Mouse (Mus musculus) lung, embryonic 16.5 days (tissue): Measurements from ENCODE around the gene Map1s. TPM values are rescaled to one million over a fixed set of nuclear protein-coding genes. Genes with fewer than 3 reads are reported as not detected.

Source experiments
- ATAC-seq: fragments of 200-750 bp; cut with Nextera tagmentation; 2 replicates; pipeline ENCODE4 v1.8.0; 2017; ENCODE audit warnings: low read depth, mild to moderate bottlenecking, moderate library complexity
- H3K27ac ChIP-seq: fragments of 300-500 bp; sonication (generic); 2 replicates; pipeline ENCODE4 v1.5.1; 2014; ENCODE audit warnings: mild to moderate bottlenecking, control low read depth, low read length
- H3K27me3 ChIP-seq: fragments of 300-500 bp; sonication (generic); 2 replicates; pipeline ENCODE4 v1.6.1; 2014; ENCODE audit warnings: low read depth, low read length, mixed read lengths; ENCODE audit not compliant: control insufficient read depth, insufficient read depth
- H3K36me3 ChIP-seq: fragments of 300-500 bp; sonication (generic); 2 replicates; pipeline ENCODE4 v1.6.1; 2014; ENCODE audit warnings: low read length; ENCODE audit not compliant: control insufficient read depth, insufficient read depth
- H3K4me1 ChIP-seq: fragments of 300-500 bp; sonication (generic); replicated peaks from 2 replicates; pipeline ENCODE4 v1.6.1; 2014; ENCODE audit warnings: low read length, mixed read lengths; ENCODE audit not compliant: control insufficient read depth, insufficient read depth
- H3K4me2 ChIP-seq: fragments of 300-500 bp; sonication (generic); 2 replicates; pipeline ENCODE4 v1.6.1; 2014; ENCODE audit warnings: low read depth, low read length, control low read depth
- H3K4me3 ChIP-seq: fragments of 300-500 bp; sonication (generic); 2 replicates; pipeline ENCODE4 v1.5.1; 2014; ENCODE audit warnings: mild to moderate bottlenecking, low read length, control low read depth
- H3K9ac ChIP-seq: fragments of 300-500 bp; sonication (generic); 2 replicates; pipeline ENCODE4 v1.6.1; 2014; ENCODE audit warnings: low read length, control low read depth
- H3K9me3 ChIP-seq: fragments of 300-500 bp; sonication (generic); 2 replicates; pipeline ENCODE4 v1.6.1; 2016; ENCODE audit warnings: low read length; ENCODE audit not compliant: control insufficient read depth
- WGBS: fragments of 180-500 bp; shearing (Covaris S2); extraction: QIAGEN DNeasy Blood & Tissue Kit; methylation state at CpG from one replicate; pipeline ENCODE4 v1.1.7; 2014; 5-methylcytosine and 5-hydroxymethylcytosine counted together
- polyA plus RNA-seq: library from polyadenylated mRNA; unstranded; fragments of >200 nt; fragmentation: Nextera tagmentation; extraction: Ambion mirVana; gene quantifications from 2 replicates; pipeline ENCODE4 v1.2.1, GENCODE M21; 2015

Map1s gene
- polyA plus RNA-seq, 1 experiment from 2014 or later = 49.2 TPM

GRCm38 (mm10) chr8:70902211-70902610 is 3.5 kb upstream of the Map1s start:
- Histone ChIP-seq H3K4me2 (no peak overlapping the region), H3K4me1 (peaks cover 15% of the 10 kb centered on the region), H3K36me3 (no peaks in the 10 kb centered on the region), H3K4me3 (no peak overlapping the region), H3K27me3 (no peaks in the 10 kb centered on the region), H3K9me3 (no peaks in the 10 kb centered on the region), H3K27ac (no peak overlapping the region), H3K9ac (no peak overlapping the region; the same call in 1 of the 2 replicates)
- no peak for ATAC-seq
- 31% methylated on average over 5 of the region's 5 CpGs for WGBS

- Histone ChIP-seq H3K36me3 (no peaks in the 10 kb centered on the region), H3K4me3 (no peak overlapping the region), H3K9me3 (no peaks in the 10 kb centered on the region), H3K27me3 (no peaks in the 10 kb centered on the region), H3K9ac (no peak overlapping the region), H3K4me2 (no peak overlapping the region), H3K27ac (no peak overlapping the region), H3K4me1 (peaks cover 15% of the 10 kb centered on the region)
- no peak for ATAC-seq
- WGBS = 39% methylated on average over 4 of the region's 4 CpGs
These were observed 2.6 kb upstream of the Map1s start for GRCm38 (mm10) chr8:70903112-70903511.

- no peak overlapping the region for H3K4me3 ChIP-seq
- peaks cover 11% of the 10 kb centered on the region for H3K4me1 ChIP-seq
- ATAC-seq = no peak
- no peaks in the 10 kb centered on the region for H3K9me3 ChIP-seq
- no peaks in the 10 kb centered on the region for H3K27me3 ChIP-seq
- H3K9ac ChIP-seq = no peak overlapping the region
- no peaks in the 10 kb centered on the region for H3K36me3 ChIP-seq
- H3K27ac ChIP-seq = no peak overlapping the region; the same call in 1 of the 2 replicates
- no peak overlapping the region for H3K4me2 ChIP-seq
These were observed 2.1 kb upstream of the Map1s start for GRCm38 (mm10) chr8:70903582-70903981.

GRCm38 (mm10) chr8:70904532-70904931 is 1.2 kb upstream of the Map1s start:
- peak overlapping the region; percentile 93; the same call in 1 of the 2 replicates for H3K27ac ChIP-seq
- no peaks in the 10 kb centered on the region for H3K36me3 ChIP-seq
- no peak overlapping the region for H3K4me2 ChIP-seq
- 41% methylated on average over 4 of the region's 4 CpGs for WGBS
- H3K4me3 ChIP-seq = no peak overlapping the region
- no peak overlapping the region for H3K9ac ChIP-seq
- H3K4me1 ChIP-seq = peaks cover 11% of the 10 kb centered on the region
- H3K9me3 ChIP-seq = no peaks in the 10 kb centered on the region
- no peaks in the 10 kb centered on the region for H3K27me3 ChIP-seq
- peak; percentile 18 for ATAC-seq

GRCm38 (mm10) chr8:70905463-70905830 is 285 bp upstream of the Map1s start:
- WGBS = 14% methylated on average over 8 of the region's 8 CpGs
- Histone ChIP-seq H3K27ac (peak overlapping the region; percentile 93), H3K4me1 (peaks cover 11% of the 10 kb centered on the region), H3K27me3 (no peaks in the 10 kb centered on the region), H3K4me3 (peak overlapping the region; percentile 88), H3K9ac (peak overlapping the region; percentile 92), H3K9me3 (no peaks in the 10 kb centered on the region), H3K36me3 (no peaks in the 10 kb centered on the region), H3K4me2 (peak overlapping the region; percentile 78)
- peak; percentile 4 for ATAC-seq

- Histone ChIP-seq H3K9ac (no peak overlapping the region), H3K4me1 (peaks cover 11% of the 10 kb centered on the region), H3K4me2 (no peak overlapping the region), H3K27ac (no peak overlapping the region), H3K27me3 (no peaks in the 10 kb centered on the region), H3K4me3 (no peak overlapping the region), H3K36me3 (peaks cover 11% of the 10 kb centered on the region), H3K9me3 (no peaks in the 10 kb centered on the region)
- 93% methylated on average over 2 of the region's 2 CpGs for WGBS
- no peak for ATAC-seq
These were observed 1.8 kb downstream of the Map1s start for GRCm38 (mm10) chr8:70907518-70907917.

- no peaks in the 10 kb centered on the region for H3K9me3 ChIP-seq
- no peak overlapping the region for H3K9ac ChIP-seq
- no peak overlapping the region for H3K4me2 ChIP-seq
- no peak overlapping the region for H3K4me3 ChIP-seq
- ATAC-seq = no peak
- no peak overlapping the region for H3K27ac ChIP-seq
- H3K4me1 ChIP-seq = peaks cover 6% of the 10 kb centered on the region
- no peaks in the 10 kb centered on the region for H3K27me3 ChIP-seq
- WGBS = 73% methylated on average over 5 of the region's 5 CpGs
- peaks cover 46% of the 10 kb centered on the region for H3K36me3 ChIP-seq
These were observed 5.9 kb downstream of the Map1s start for GRCm38 (mm10) chr8:70911596-70911995.

- no peaks in the 10 kb centered on the region for H3K4me1 ChIP-seq
- H3K9me3 ChIP-seq = no peaks in the 10 kb centered on the region
- no peaks in the 10 kb centered on the region for H3K27me3 ChIP-seq
- no peak overlapping the region for H3K4me3 ChIP-seq
- ATAC-seq = no peak
- no peak overlapping the region for H3K9ac ChIP-seq
- H3K36me3 ChIP-seq = peaks cover 58% of the 10 kb centered on the region
- WGBS = 89% methylated on average over 30 of the region's 30 CpGs
- no peak overlapping the region for H3K27ac ChIP-seq
- no peak overlapping the region for H3K4me2 ChIP-seq
These were observed 7.2 kb downstream of the Map1s start for GRCm38 (mm10) chr8:70912955-70913354.

GRCm38 (mm10) chr8:70913523-70913922 is 7.8 kb downstream of the Map1s start:
- Histone ChIP-seq H3K4me1 (no peaks in the 10 kb centered on the region), H3K4me2 (no peak overlapping the region), H3K27me3 (no peaks in the 10 kb centered on the region), H3K9me3 (no peaks in the 10 kb centered on the region), H3K36me3 (peaks cover 61% of the 10 kb centered on the region), H3K9ac (no peak overlapping the region), H3K27ac (no peak overlapping the region), H3K4me3 (no peak overlapping the region)
- no peak for ATAC-seq
- WGBS = 93% methylated on average over 26 of the region's 26 CpGs

GRCm38 (mm10) chr8:70914704-70915103 is 9.0 kb downstream of the Map1s start:
- 94% methylated on average over 17 of the region's 17 CpGs for WGBS
- Histone ChIP-seq H3K27me3 (no peaks in the 10 kb centered on the region), H3K27ac (no peak overlapping the region), H3K4me2 (no peak overlapping the region), H3K36me3 (peaks cover 69% of the 10 kb centered on the region), H3K9ac (no peak overlapping the region), H3K4me1 (no peaks in the 10 kb centered on the region), H3K4me3 (no peak overlapping the region), H3K9me3 (no peaks in the 10 kb centered on the region)
- no peak for ATAC-seq
